Mouse (Mus musculus): ENCODE data around the gene Recql5.

Recql5 gene

GRCm38 (mm10) chr11:115901338-115902161 lies 31.7 kb downstream of the Recql5 start:
- no peak for DNase-seq (ENCODE audit: extremely low spot score, low spot score)

GRCm38 (mm10) chr11:115900561-115901337 lies 32.5 kb downstream of the Recql5 start:
- no peak for DNase-seq (ENCODE audit: extremely low spot score, low spot score)

GRCm38 (mm10) chr11:115899486-115900266 lies 33.6 kb downstream of the Recql5 start, which contains the start of gene Smim5:
Gene Smim5, plus strand, starts transcription at chr11:115899966.
- DNase-seq (ENCODE audit: extremely low spot score, low spot score): peak; percentile 64

GRCm38 (mm10) chr11:115898886-115899285 lies 34.4 kb downstream of the Recql5 start:
- DNase-seq (ENCODE audit: extremely low spot score, low spot score): peak; percentile 45

- DNase-seq (ENCODE audit: extremely low spot score, low spot score): no peak
These were observed 34.8 kb downstream of the Recql5 start for GRCm38 (mm10) chr11:115898446-115898845.

- DNase-seq (ENCODE audit: extremely low spot score, low spot score): no peak
These were observed 38.3 kb downstream of the Recql5 start for GRCm38 (mm10) chr11:115894755-115895520.

GRCm38 (mm10) chr11:115893071-115893470 lies 40.2 kb downstream of the Recql5 start:
- DNase-seq (ENCODE audit: extremely low spot score, low spot score): no peak

- no peak for DNase-seq (ENCODE audit: extremely low spot score, low spot score)
These were observed 41.1 kb downstream of the Recql5 start for GRCm38 (mm10) chr11:115892213-115892612.

GRCm38 (mm10) chr11:115889159-115889558 lies 44.1 kb downstream of the Recql5 start:
- DNase-seq (ENCODE audit: extremely low spot score, low spot score): no peak

GRCm38 (mm10) chr11:115888020-115888419 lies 45.3 kb downstream of the Recql5 start:
- DNase-seq (ENCODE audit: extremely low spot score, low spot score): no peak

- DNase-seq (ENCODE audit: extremely low spot score, low spot score): no peak
These were observed 46.8 kb downstream of the Recql5 start for GRCm38 (mm10) chr11:115886446-115886845.

- no peak for DNase-seq (ENCODE audit: extremely low spot score, low spot score)
These were observed 48.0 kb downstream of the Recql5 start for GRCm38 (mm10) chr11:115885281-115885680.

GRCm38 (mm10) chr11:115884361-115884760 lies 48.9 kb downstream of the Recql5 start:
- no peak for DNase-seq (ENCODE audit: extremely low spot score, low spot score)

GRCm38 (mm10) chr11:115883251-115883650 lies 50.0 kb downstream of the Recql5 start:
- DNase-seq (ENCODE audit: extremely low spot score, low spot score): no peak

GRCm38 (mm10) chr11:115881002-115881401 lies 52.3 kb downstream of the Recql5 start:
- peak; percentile 45 for DNase-seq (ENCODE audit: extremely low spot score, low spot score)

- DNase-seq (ENCODE audit: extremely low spot score, low spot score): no peak
These were observed 55.2 kb downstream of the Recql5 start for GRCm38 (mm10) chr11:115878071-115878470.

GRCm38 (mm10) chr11:115877174-115877755 lies 56.0 kb downstream of the Recql5 start:
- DNase-seq (ENCODE audit: extremely low spot score, low spot score): no peak

- DNase-seq (ENCODE audit: extremely low spot score, low spot score): no peak
These were observed 56.8 kb downstream of the Recql5 start for GRCm38 (mm10) chr11:115876438-115876837.

- DNase-seq (ENCODE audit: extremely low spot score, low spot score): no peak
These were observed 57.3 kb downstream of the Recql5 start for GRCm38 (mm10) chr11:115875935-115876334.

GRCm38 (mm10) chr11:115872437-115872836 lies 60.8 kb downstream of the Recql5 start:
- DNase-seq (ENCODE audit: extremely low spot score, low spot score): no peak
